Comparison of ENCODE assay signal across 15 mouse cellular contexts in the genomic region with DNA sequence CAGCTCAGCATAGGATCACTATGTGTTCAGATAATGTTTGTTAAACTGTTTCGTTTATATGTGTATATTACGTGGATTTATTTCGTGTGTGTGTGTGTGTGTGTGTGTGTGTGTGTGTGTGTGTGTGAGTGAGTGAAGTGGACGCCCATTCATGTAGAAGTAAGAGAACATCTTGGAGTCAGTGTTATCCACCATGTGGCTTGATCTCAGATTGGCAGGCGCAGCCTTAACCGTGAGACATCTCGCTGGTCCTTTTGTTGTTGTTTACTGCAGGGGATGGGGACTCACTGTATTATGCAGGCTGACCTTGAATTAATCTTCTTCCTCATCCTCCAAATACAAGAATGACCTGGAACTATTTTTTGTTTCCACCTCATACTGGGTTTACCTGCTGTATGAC. TPM values are rescaled to one million over a fixed set of nuclear protein-coding genes. Genes with fewer than 3 reads are reported as not detected.
"Had no signal": no experiment of that assay in that cellular context is flagged by ENCODE, and none has a peak within 500 bp of the region (broad histone marks: within the 10 kb centered on the region; RNA-seq: fewer than 3 reads in every experiment).

No protein-coding gene starts in this region.

- H3K27me3 ChIP-seq: limb, embryonic 12.5 days; limb, embryonic 15.5 days; liver, embryonic 13.5 days; lung, embryonic 15.5 days; megakaryocyte, embryonic 14.5 days; midbrain, embryonic 13.5 days; neural tube, embryonic 13.5 days had no signal

- H3K4me2 ChIP-seq: limb, embryonic 12.5 days; limb, embryonic 15.5 days; liver, embryonic 13.5 days; lung, embryonic 15.5 days; midbrain, embryonic 13.5 days; neural tube, embryonic 13.5 days had no signal

- H3K4me3 ChIP-seq: limb, embryonic 12.5 days; limb, embryonic 15.5 days; liver, embryonic 13.5 days; lung, embryonic 15.5 days; megakaryocyte, embryonic 14.5 days; midbrain, embryonic 10.5 days; midbrain, embryonic 13.5 days; myocyte; neural tube, embryonic 13.5 days had no signal

- DNase-seq: liver, embryonic 13.5 days; lung, adult 18-20 months; lung, postnatal 36 days; thymus, adult 18-20 months; thymus, postnatal 36 days had no signal

- H3K9me3 ChIP-seq: limb, embryonic 12.5 days; limb, embryonic 15.5 days; liver, embryonic 13.5 days; lung, embryonic 15.5 days; megakaryocyte, embryonic 14.5 days; midbrain, embryonic 10.5 days; midbrain, embryonic 13.5 days; neural tube, embryonic 13.5 days had no signal

- ATAC-seq: midbrain, embryonic 13.5 days; midbrain, embryonic 16.5 days had no signal

- H3K27ac ChIP-seq: kidney, postnatal 0 days; limb, embryonic 12.5 days; limb, embryonic 15.5 days; lung, embryonic 15.5 days; midbrain, embryonic 10.5 days; midbrain, embryonic 13.5 days; neural tube, embryonic 13.5 days had no signal

- H3K9ac ChIP-seq: limb, embryonic 12.5 days; limb, embryonic 15.5 days; liver, embryonic 13.5 days; lung, embryonic 15.5 days; midbrain, embryonic 13.5 days; neural tube, embryonic 13.5 days had no signal

RNA-seq across cellular contexts. Expression of gene Sla2, which starts 17.4 kb away (rescaled TPM):
- polyA plus RNA-seq: midbrain, embryonic 16.5 days; neural tube, embryonic 13.5 days had no signal
